Mouse (Mus musculus) limb, embryonic 10.5 days (tissue): ENCODE measurements around the gene Olfr161. TPM values are rescaled to one million over a fixed set of nuclear protein-coding genes. Genes with fewer than 3 reads are reported as not detected.
"Not testable (repeated sequence)": the region's sequence is repeated elsewhere in the genome, so short reads cannot be mapped to it uniquely, and the experiment has no call there.

Experiments
- DNase-seq: peaks from one replicate; pipeline ENCODE4 v3.0.0-alpha.2; 2017; ENCODE audit warnings: low spot score
- H3K27ac ChIP-seq: fragments of 300-500 bp; sonication (generic); 2 replicates; pipeline ENCODE4 v1.5.1; 2016; ENCODE audit warnings: mild to moderate bottlenecking
- H3K27me3 ChIP-seq: fragments of 300-500 bp; sonication (generic); 2 replicates; pipeline ENCODE4 v1.6.1; 2016; ENCODE audit warnings: low read depth, mild to moderate bottlenecking; ENCODE audit not compliant: poor library complexity, severe bottlenecking
- H3K36me3 ChIP-seq: fragments of 300-500 bp; sonication (generic); 2 replicates; pipeline ENCODE4 v1.6.1; 2016; ENCODE audit warnings: mild to moderate bottlenecking, moderate library complexity
- H3K4me1 ChIP-seq: fragments of 300-500 bp; sonication (generic); 2 replicates; pipeline ENCODE4 v1.6.1; 2016
- H3K4me3 ChIP-seq: fragments of 300-500 bp; sonication (generic); 2 replicates; pipeline ENCODE4 v1.5.1; 2016; ENCODE audit warnings: mild to moderate bottlenecking, moderate library complexity
- H3K9me3 ChIP-seq: fragments of 300-500 bp; sonication (generic); replicated peaks from 2 replicates; pipeline ENCODE4 v1.6.1; 2016; ENCODE audit warnings: mild to moderate bottlenecking
- WGBS: fragments of 180-500 bp; shearing (Covaris S2); methylation state at CpG from one replicate; pipeline ENCODE4 v1.1.7; 2016; 5-methylcytosine and 5-hydroxymethylcytosine counted together
- polyA plus RNA-seq: library from polyadenylated mRNA; unstranded; fragments of >200 nt; fragmentation: Nextera tagmentation; extraction: Ambion mirVana; gene quantifications from 2 replicates; pipeline ENCODE4 v1.2.1, GENCODE M21; 2016

Olfr161 gene
- polyA plus RNA-seq: not detected in 2 replicates

- Histone ChIP-seq H3K27me3 (no peaks in the 10 kb centered on the region), H3K27ac (no peak within 1 kb of the TSS), H3K36me3 (no peaks in the 10 kb centered on the region), H3K4me1 (no peaks in the 10 kb centered on the region), H3K4me3 (no peak within 1 kb of the TSS), H3K9me3 (peaks cover 2% of the 10 kb centered on the region; the same call in 1 of the 2 replicates)
- no peak for DNase-seq
- whole genome bisulfite sequencing: 90% methylated on average over 1 of the region's 1 CpGs
Observed at GRCm38 (mm10) chr16:3590691-3591090, at the start of gene Olfr161. Gene Olfr161, plus strand, starts transcription at chr16:3591042.

GRCm38 (mm10) chr16:3563553-3563952, 27.3 kb upstream of the Olfr161 start:
- Histone ChIP-seq H3K9me3 (no peaks in the 10 kb centered on the region; the same call in 1 of the 2 replicates), H3K27ac (no peak overlapping the region), H3K4me3 (no peak overlapping the region), H3K36me3 (no peaks in the 10 kb centered on the region), H3K4me1 (no peaks in the 10 kb centered on the region), H3K27me3 (no peaks in the 10 kb centered on the region)
- DNase-seq: no peak

GRCm38 (mm10) chr16:3577658-3578057, 13.2 kb upstream of the Olfr161 start:
- not testable (repeated sequence) for H3K36me3 ChIP-seq, H3K27me3 ChIP-seq, H3K4me1 ChIP-seq, H3K4me3 ChIP-seq, DNase-seq, H3K9me3 ChIP-seq, H3K27ac ChIP-seq
- WGBS: 74% methylated on average over 1 of the region's 1 CpGs

- not testable (repeated sequence) for H3K4me1 ChIP-seq, H3K4me3 ChIP-seq, DNase-seq, H3K9me3 ChIP-seq, H3K36me3 ChIP-seq, H3K27ac ChIP-seq, H3K27me3 ChIP-seq
- 87% methylated on average over 1 of the region's 1 CpGs for WGBS
Observed at GRCm38 (mm10) chr16:3578227-3578848, 12.5 kb upstream of the Olfr161 start.

GRCm38 (mm10) chr16:3631376-3631775, 40.5 kb downstream of the Olfr161 start:
- H3K4me3 ChIP-seq, H3K9me3 ChIP-seq, H3K4me1 ChIP-seq, H3K27ac ChIP-seq, H3K27me3 ChIP-seq, DNase-seq: not testable (repeated sequence)
- peaks cover 10% of the 10 kb centered on the region for H3K36me3 ChIP-seq
- WGBS: 88% methylated on average over 5 of the region's 5 CpGs

- peak; percentile 35 for DNase-seq
- peak overlapping the region; percentile 38 for H3K4me3 ChIP-seq
Observed at GRCm38 (mm10) chr16:3632572-3633361, 41.9 kb downstream of the Olfr161 start.

More at GRCm38 (mm10) chr16:3632572-3633361, 41.9 kb downstream of the Olfr161 start:
- H3K9me3 ChIP-seq, H3K4me1 ChIP-seq, H3K27me3 ChIP-seq, H3K36me3 ChIP-seq: not testable (repeated sequence)
- peak overlapping the region; percentile 81 for H3K27ac ChIP-seq
- 42% methylated on average over 27 of the region's 27 CpGs for WGBS

Other genes starting within 250 kb of the Olfr161 start
- not detected in 2 replicates for gene Mefv, start 127.1 kb downstream of the Olfr161 start, polyA plus RNA-seq
- gene Zfp263, start 153.1 kb downstream of the Olfr161 start, polyA plus RNA-seq: 42.8 and 51.1 TPM in 2 replicates
- gene Olfr15, start 239.8 kb downstream of the Olfr161 start, polyA plus RNA-seq: not detected in 2 replicates